Mouse (Mus musculus) testis, adult 2 months (tissue): Measurements from ENCODE around the gene Afmid.

Source experiments
- CTCF ChIP-seq: fragments of 200-500 bp; IDR thresholded peaks from 2 replicates; pipeline ENCODE4 v1.5.1; 2012; ENCODE audit warnings: low read depth, mild to moderate bottlenecking, inconsistent platforms, low read length, moderate library complexity; ENCODE audit not compliant: control insufficient read depth, insufficient read depth, insufficient replicate concordance
- POLR2A ChIP-seq: fragments of 200-500 bp; IDR thresholded peaks from 2 replicates; pipeline ENCODE4 v1.6.1; 2012; ENCODE audit warnings: low read depth, mild to moderate bottlenecking, inconsistent platforms, low read length, moderate library complexity; ENCODE audit not compliant: control insufficient read depth

DNA sequence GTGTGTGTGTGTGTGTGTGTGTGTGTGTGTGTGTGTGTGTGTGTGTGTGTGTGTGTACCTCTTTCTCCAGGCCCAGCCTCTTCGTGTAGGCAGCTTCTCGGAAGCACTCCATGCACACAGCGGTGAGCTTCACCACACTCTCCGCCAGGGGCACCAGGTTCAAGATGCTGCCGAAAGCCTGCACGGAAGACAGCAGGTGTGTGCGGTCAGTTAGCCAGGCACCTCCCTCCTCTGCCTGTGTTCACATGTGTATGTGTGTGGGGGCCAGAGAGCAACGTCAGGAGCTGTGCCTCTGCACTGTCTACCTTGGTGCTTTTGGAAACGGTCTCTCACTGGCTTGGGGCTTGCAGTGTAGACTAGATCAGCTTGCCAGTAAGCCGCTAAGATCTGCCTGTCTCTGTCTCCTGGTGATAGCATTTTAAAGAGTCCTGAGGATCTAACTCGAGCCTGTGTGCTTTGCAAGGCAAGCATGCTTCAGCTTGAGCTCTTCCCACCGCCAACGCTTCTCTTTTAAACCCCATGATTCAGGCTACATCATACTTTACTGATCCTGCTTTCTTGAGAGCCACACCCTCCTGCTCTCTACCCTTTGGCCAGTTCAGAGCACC lies 9.2 kb upstream of the Afmid start:
- TF ChIP-seq CTCF (no peak), POLR2A (no peak)
